Mouse (Mus musculus) erythroblast, embryonic 14.5 days (primary cell): ENCODE results near the gene Usp20.

ENCODE experiments used
- GATA1 ChIP-seq: IDR thresholded peaks from 2 replicates; pipeline ENCODE4 v1.6.1; 2012; ENCODE audit warnings: low read length, inconsistent platforms, mixed read lengths
- TAL1 ChIP-seq: IDR thresholded peaks from 3 replicates; pipeline ENCODE4 v1.6.1; 2012; ENCODE audit warnings: low read length, inconsistent platforms, mixed read lengths

- TF ChIP-seq GATA1 (no peak), TAL1 (no peak)
Measured at GRCm38 (mm10) chr2:31040043-31040442, 58.0 kb downstream of the Usp20 start.
